Mouse (Mus musculus): ENCODE results near the gene Zbtb16. TPM values are rescaled to one million over a fixed set of nuclear protein-coding genes. Genes with fewer than 3 reads are reported as not detected.

The Zbtb16 gene
- polyA plus RNA-seq, 1 experiment from 2014 or later = 13.3 TPM

GRCm38 (mm10) chr9:48798044-48798443 lies 38.0 kb downstream of the Zbtb16 start:
- peaks cover 9% of the 10 kb centered on the region for H3K4me1 ChIP-seq (replicated peaks; ENCODE audit: control insufficient read depth, insufficient read depth, low read length)
- no peaks in the 10 kb centered on the region for H3K9me3 ChIP-seq (ENCODE audit: control insufficient read depth, low read length)
- no peak overlapping the region for H3K27ac ChIP-seq (ENCODE audit: low read length)
- 81% methylated on average over 6 of the region's 6 CpGs for WGBS
- no peak overlapping the region for H3K9ac ChIP-seq (ENCODE audit: low read length)
- H3K4me3 ChIP-seq (ENCODE audit: low read length) = no peak overlapping the region
- no peaks in the 10 kb centered on the region for H3K36me3 ChIP-seq (ENCODE audit: control insufficient read depth, insufficient read depth, low read length)
- no peak for ATAC-seq (ENCODE audit: low read depth)
- no peak overlapping the region for H3K4me2 ChIP-seq (ENCODE audit: low read depth, low read length)
- peaks cover 5% of the 10 kb centered on the region; the same call in 1 of the 2 replicates for H3K27me3 ChIP-seq (ENCODE audit: control insufficient read depth, insufficient read depth, low read depth, low read length)

- Histone ChIP-seq H3K27me3 (ENCODE audit: control insufficient read depth, insufficient read depth, low read depth, low read length) (peaks cover 8% of the 10 kb centered on the region; the same call in 1 of the 2 replicates), H3K4me3 (ENCODE audit: low read length) (no peak overlapping the region), H3K36me3 (ENCODE audit: control insufficient read depth, insufficient read depth, low read length) (no peaks in the 10 kb centered on the region), H3K4me2 (ENCODE audit: low read depth, low read length) (no peak overlapping the region), H3K27ac (ENCODE audit: low read length) (no peak overlapping the region), H3K4me1 (replicated peaks; ENCODE audit: control insufficient read depth, insufficient read depth, low read length) (peaks cover 12% of the 10 kb centered on the region), H3K9ac (ENCODE audit: low read length) (no peak overlapping the region), H3K9me3 (ENCODE audit: control insufficient read depth, low read length) (no peaks in the 10 kb centered on the region)
- ATAC-seq (ENCODE audit: low read depth) = 0 out of 2 replicates have a peak, but pooled peaks have one; percentile 37
- WGBS = 21% methylated on average over 11 of the region's 11 CpGs
Observed at GRCm38 (mm10) chr9:48796267-48796822, 39.7 kb downstream of the Zbtb16 start.

- H3K4me2 ChIP-seq (ENCODE audit: low read depth, low read length) = no peak overlapping the region
- H3K9me3 ChIP-seq (ENCODE audit: control insufficient read depth, low read length) = no peaks in the 10 kb centered on the region
- H3K9ac ChIP-seq (ENCODE audit: low read length) = no peak overlapping the region
- no peaks in the 10 kb centered on the region for H3K36me3 ChIP-seq (ENCODE audit: control insufficient read depth, insufficient read depth, low read length)
- no peak overlapping the region for H3K27ac ChIP-seq (ENCODE audit: low read length)
- ATAC-seq (ENCODE audit: low read depth) = peak; percentile 45; the same call in 1 of the 2 replicates
- H3K4me1 ChIP-seq (replicated peaks; ENCODE audit: control insufficient read depth, insufficient read depth, low read length) = peaks cover 12% of the 10 kb centered on the region
- peaks cover 8% of the 10 kb centered on the region; the same call in 1 of the 2 replicates for H3K27me3 ChIP-seq (ENCODE audit: control insufficient read depth, insufficient read depth, low read depth, low read length)
- whole genome bisulfite sequencing = 46% methylated on average over 10 of the region's 10 CpGs
- H3K4me3 ChIP-seq (ENCODE audit: low read length) = no peak overlapping the region
Observed at GRCm38 (mm10) chr9:48795740-48796139, 40.3 kb downstream of the Zbtb16 start.

GRCm38 (mm10) chr9:48795095-48795494 lies 40.9 kb downstream of the Zbtb16 start:
- H3K9me3 ChIP-seq (ENCODE audit: control insufficient read depth, low read length) = no peaks in the 10 kb centered on the region
- H3K4me3 ChIP-seq (ENCODE audit: low read length) = no peak overlapping the region
- peaks cover 8% of the 10 kb centered on the region; the same call in 1 of the 2 replicates for H3K27me3 ChIP-seq (ENCODE audit: control insufficient read depth, insufficient read depth, low read depth, low read length)
- H3K27ac ChIP-seq (ENCODE audit: low read length) = no peak overlapping the region
- no peak overlapping the region for H3K4me2 ChIP-seq (ENCODE audit: low read depth, low read length)
- no peak overlapping the region for H3K9ac ChIP-seq (ENCODE audit: low read length)
- no peak for ATAC-seq (ENCODE audit: low read depth)
- peaks cover 12% of the 10 kb centered on the region for H3K4me1 ChIP-seq (replicated peaks; ENCODE audit: control insufficient read depth, insufficient read depth, low read length)
- 16% methylated on average over 8 of the region's 8 CpGs for WGBS
- H3K36me3 ChIP-seq (ENCODE audit: control insufficient read depth, insufficient read depth, low read length) = no peaks in the 10 kb centered on the region

- no peak overlapping the region for H3K4me3 ChIP-seq (ENCODE audit: low read length)
- no peaks in the 10 kb centered on the region for H3K9me3 ChIP-seq (ENCODE audit: control insufficient read depth, low read length)
- ATAC-seq (ENCODE audit: low read depth) = no peak
- H3K4me2 ChIP-seq (ENCODE audit: low read depth, low read length) = no peak overlapping the region
- peaks cover 8% of the 10 kb centered on the region; the same call in 1 of the 2 replicates for H3K27me3 ChIP-seq (ENCODE audit: control insufficient read depth, insufficient read depth, low read depth, low read length)
- WGBS = 60% methylated on average over 2 of the region's 2 CpGs
- peaks cover 12% of the 10 kb centered on the region for H3K4me1 ChIP-seq (replicated peaks; ENCODE audit: control insufficient read depth, insufficient read depth, low read length)
- no peak overlapping the region for H3K27ac ChIP-seq (ENCODE audit: low read length)
- H3K9ac ChIP-seq (ENCODE audit: low read length) = no peak overlapping the region
- no peaks in the 10 kb centered on the region for H3K36me3 ChIP-seq (ENCODE audit: control insufficient read depth, insufficient read depth, low read length)
Observed at GRCm38 (mm10) chr9:48794463-48794862, 41.6 kb downstream of the Zbtb16 start.

GRCm38 (mm10) chr9:48793638-48794188 lies 42.3 kb downstream of the Zbtb16 start:
- no peak for ATAC-seq (ENCODE audit: low read depth)
- Histone ChIP-seq H3K9ac (ENCODE audit: low read length) (no peak overlapping the region), H3K27ac (ENCODE audit: low read length) (no peak overlapping the region), H3K4me1 (replicated peaks; ENCODE audit: control insufficient read depth, insufficient read depth, low read length) (peaks cover 15% of the 10 kb centered on the region), H3K4me2 (ENCODE audit: low read depth, low read length) (no peak overlapping the region), H3K36me3 (ENCODE audit: control insufficient read depth, insufficient read depth, low read length) (no peaks in the 10 kb centered on the region), H3K4me3 (ENCODE audit: low read length) (no peak overlapping the region), H3K27me3 (ENCODE audit: control insufficient read depth, insufficient read depth, low read depth, low read length) (peaks cover 8% of the 10 kb centered on the region; the same call in 1 of the 2 replicates), H3K9me3 (ENCODE audit: control insufficient read depth, low read length) (no peaks in the 10 kb centered on the region)
- 55% methylated on average over 4 of the region's 4 CpGs for WGBS

- Histone ChIP-seq H3K36me3 (ENCODE audit: control insufficient read depth, insufficient read depth, low read length) (no peaks in the 10 kb centered on the region), H3K9ac (ENCODE audit: low read length) (no peak overlapping the region; the same call in 1 of the 2 replicates), H3K9me3 (ENCODE audit: control insufficient read depth, low read length) (no peaks in the 10 kb centered on the region), H3K27ac (ENCODE audit: low read length) (no peak overlapping the region), H3K4me2 (ENCODE audit: low read depth, low read length) (no peak overlapping the region), H3K27me3 (ENCODE audit: control insufficient read depth, insufficient read depth, low read depth, low read length) (peaks cover 6% of the 10 kb centered on the region; the same call in 1 of the 2 replicates), H3K4me1 (replicated peaks; ENCODE audit: control insufficient read depth, insufficient read depth, low read length) (peaks cover 20% of the 10 kb centered on the region), H3K4me3 (ENCODE audit: low read length) (no peak overlapping the region)
- no peak for ATAC-seq (ENCODE audit: low read depth)
- 82% methylated on average over 10 of the region's 10 CpGs for WGBS
Observed at GRCm38 (mm10) chr9:48790575-48790974, 45.4 kb downstream of the Zbtb16 start.

GRCm38 (mm10) chr9:48787906-48788410 lies 48.1 kb downstream of the Zbtb16 start:
- Histone ChIP-seq H3K9me3 (ENCODE audit: control insufficient read depth, low read length) (no peaks in the 10 kb centered on the region), H3K9ac (ENCODE audit: low read length) (peak overlapping the region; percentile 43; the same call in 1 of the 2 replicates), H3K4me1 (replicated peaks; ENCODE audit: control insufficient read depth, insufficient read depth, low read length) (peaks cover 22% of the 10 kb centered on the region), H3K27ac (ENCODE audit: low read length) (peak overlapping the region; percentile 12; the same call in 1 of the 2 replicates), H3K4me2 (ENCODE audit: low read depth, low read length) (no peak overlapping the region), H3K36me3 (ENCODE audit: control insufficient read depth, insufficient read depth, low read length) (no peaks in the 10 kb centered on the region), H3K27me3 (ENCODE audit: control insufficient read depth, insufficient read depth, low read depth, low read length) (peaks cover 2% of the 10 kb centered on the region; the same call in 1 of the 2 replicates), H3K4me3 (ENCODE audit: low read length) (no peak overlapping the region)
- ATAC-seq (ENCODE audit: low read depth) = no peak
- 45% methylated on average over 9 of the region's 9 CpGs for WGBS

GRCm38 (mm10) chr9:48787321-48787720 lies 48.7 kb downstream of the Zbtb16 start:
- no peak overlapping the region; the same call in 1 of the 2 replicates for H3K4me2 ChIP-seq (ENCODE audit: low read depth, low read length)
- no peak overlapping the region for H3K4me3 ChIP-seq (ENCODE audit: low read length)
- H3K4me1 ChIP-seq (replicated peaks; ENCODE audit: control insufficient read depth, insufficient read depth, low read length) = peaks cover 25% of the 10 kb centered on the region
- WGBS = 31% methylated on average over 1 of the region's 1 CpGs
- H3K36me3 ChIP-seq (ENCODE audit: control insufficient read depth, insufficient read depth, low read length) = no peaks in the 10 kb centered on the region
- no peaks in the 10 kb centered on the region for H3K9me3 ChIP-seq (ENCODE audit: control insufficient read depth, low read length)
- no peak for ATAC-seq (ENCODE audit: low read depth)
- no peak overlapping the region for H3K27ac ChIP-seq (ENCODE audit: low read length)
- H3K27me3 ChIP-seq (ENCODE audit: control insufficient read depth, insufficient read depth, low read depth, low read length) = peaks cover 2% of the 10 kb centered on the region; the same call in 1 of the 2 replicates
- no peak overlapping the region for H3K9ac ChIP-seq (ENCODE audit: low read length)
